Mouse (Mus musculus) C2C12 (cell line): ENCODE measurements around the gene Abcf3.

Source experiments
- CTCF ChIP-seq: IDR thresholded peaks from one replicate; pipeline ENCODE4 v1.5.1; 2011; ENCODE audit not compliant: control insufficient read depth, insufficient read depth, insufficient read length
- MAX ChIP-seq: IDR thresholded peaks from one replicate; pipeline ENCODE4 v1.6.1; 2011; ENCODE audit warnings: mild to moderate bottlenecking, control low read depth

GRCm38 (mm10) chr16:20549161-20549560 is 784 bp downstream of the Abcf3 start:
- TF ChIP-seq CTCF (no peak), MAX (no peak)
